Mouse (Mus musculus): ENCODE data around the gene Atn1.

Gene Atn1

DNA sequence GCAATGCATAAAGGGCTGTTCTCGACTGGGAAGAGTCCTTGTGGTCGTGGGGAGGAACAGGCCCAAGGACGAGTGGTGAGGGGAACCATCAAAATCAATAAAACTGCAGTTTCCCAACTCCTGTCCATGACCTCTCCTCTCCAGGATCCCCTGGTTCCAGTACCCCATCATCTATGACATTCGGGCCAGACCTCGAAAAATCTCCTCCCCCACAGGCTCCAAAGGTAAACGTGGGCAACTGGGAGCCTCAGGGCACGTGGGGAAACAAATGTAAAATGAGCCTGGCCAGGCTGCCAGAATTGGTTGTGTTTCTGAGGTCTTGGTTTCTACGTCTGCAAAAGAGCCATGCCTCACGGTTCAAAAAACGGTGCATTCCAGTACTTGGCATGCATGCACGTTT lies 43.4 kb downstream of the Atn1 start:
- intact Hi-C loops (cut with DNase I): loop anchor here (5.0 kb wide), 1 partner anchor 44 kb away; the partner anchor contains the start of genes Atn1 and Gm45234

GRCm38 (mm10) chr6:124711824-124712782 lies 44.2 kb downstream of the Atn1 start, which contains the start of the genes Emg1 and Phb2:
Gene Emg1 (minus strand): TSS chr6:124712178.
Gene Phb2 (plus strand): TSS chr6:124712336.
- intact Hi-C loops (cut with DNase I): loop anchor here (5.0 kb wide), 1 partner anchor 45 kb away; the partner anchor contains the start of genes Atn1 and Gm45234

- intact Hi-C loops (cut with DNase I): no loop called here
These were observed 47.9 kb downstream of the Atn1 start for GRCm38 (mm10) chr6:124708289-124708889.

DNA sequence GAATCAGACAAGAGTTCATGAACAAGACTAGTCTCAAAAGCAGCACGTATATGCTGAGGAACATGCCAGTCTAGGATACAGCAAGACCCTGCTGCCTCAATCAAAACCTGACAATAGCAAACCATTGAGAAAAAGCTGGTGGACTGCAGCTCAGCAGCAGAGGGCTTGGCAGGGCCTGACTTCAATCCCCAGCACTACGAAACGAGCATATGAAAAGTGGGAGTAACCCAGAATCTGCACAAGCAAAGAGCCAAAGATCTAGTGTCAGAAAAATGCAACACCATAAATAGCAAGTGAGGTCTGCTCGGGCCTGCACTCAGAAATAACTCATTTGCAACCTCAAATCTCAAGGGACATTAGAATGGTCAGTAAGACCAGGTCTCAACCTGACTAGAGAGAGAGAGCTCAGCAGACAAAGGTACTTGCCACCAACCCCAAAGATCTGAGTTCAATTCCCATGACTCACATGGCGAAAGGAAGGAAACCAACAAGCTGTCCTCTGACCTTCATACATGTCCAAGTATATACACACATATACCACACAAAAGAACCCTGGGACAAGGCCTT lies 50.2 kb downstream of the Atn1 start:
- intact Hi-C loops (cut with DNase I): no loop called here

- intact Hi-C loops (cut with DNase I): loop anchor here (5.0 kb wide), 1 partner anchor 42 kb away; the partner anchor contains the start of gene Lpcat3
These were observed 51.9 kb downstream of the Atn1 start for GRCm38 (mm10) chr6:124704417-124704816.

DNA sequence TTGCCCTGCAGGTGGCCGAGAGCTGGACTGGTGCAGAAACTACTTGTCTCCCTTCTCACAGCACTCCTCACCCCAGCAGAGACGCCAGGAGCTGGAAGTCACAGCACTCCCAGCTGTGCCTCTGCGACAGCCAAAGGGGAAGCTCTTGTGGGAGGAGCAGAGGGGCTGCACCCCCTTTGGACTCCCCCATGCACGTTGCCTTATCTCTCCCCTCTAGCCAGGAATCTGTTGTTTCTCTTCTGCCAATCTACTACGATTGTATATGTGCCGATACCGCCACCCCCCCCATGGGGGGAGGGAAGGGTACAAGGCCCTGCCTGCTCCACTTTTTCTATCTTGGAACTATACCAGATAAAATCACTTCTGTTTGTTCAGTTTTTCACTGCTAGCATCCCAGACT lies 52.5 kb downstream of the Atn1 start:
- intact Hi-C loops (cut with DNase I): loop anchor here (5.0 kb wide), 1 partner anchor 41 kb away; the partner anchor contains the start of gene Lpcat3

GRCm38 (mm10) chr6:124702784-124703103 lies 53.6 kb downstream of the Atn1 start:
- intact Hi-C loops (cut with DNase I): loop anchor here (5.0 kb wide), 1 partner anchor 40 kb away; the partner anchor contains the start of gene Lpcat3

DNA sequence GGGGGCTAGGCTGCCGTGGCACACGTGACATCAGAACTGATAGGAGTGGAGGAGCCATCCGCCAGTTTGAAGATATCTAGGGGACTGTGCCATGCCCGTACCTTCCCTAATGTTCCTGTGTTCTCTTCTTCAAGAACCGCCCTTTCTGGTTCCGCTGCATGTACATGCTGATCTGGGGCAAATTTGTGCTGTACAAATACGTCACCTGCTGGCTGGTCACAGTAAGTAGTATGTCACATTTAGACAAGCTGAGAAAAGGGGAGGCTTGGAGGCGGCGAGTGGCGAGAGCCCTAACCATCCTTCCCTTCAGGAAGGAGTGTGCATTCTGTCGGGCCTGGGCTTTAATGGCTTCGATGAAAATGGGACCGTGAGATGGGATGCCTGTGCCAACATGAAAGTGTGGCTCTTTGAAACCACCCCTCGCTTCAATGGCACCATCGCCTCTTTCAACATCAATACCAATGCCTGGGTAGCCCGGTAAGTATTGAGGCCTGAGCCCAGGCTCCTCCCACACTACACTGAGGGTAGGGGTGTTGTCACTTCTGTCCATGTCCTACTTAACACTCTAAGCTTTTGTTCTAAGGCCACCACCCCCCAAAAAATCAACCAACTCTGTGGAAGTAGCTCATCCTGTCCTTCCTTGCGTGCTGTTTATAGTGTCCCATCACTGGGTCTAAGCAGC lies 54.1 kb downstream of the Atn1 start:
- intact Hi-C loops (cut with DNase I): loop anchor here (5.0 kb wide), 1 partner anchor 40 kb away; the partner anchor contains the start of gene Lpcat3

- intact Hi-C loops (cut with DNase I): loop anchor here (5.0 kb wide), 1 partner anchor 39 kb away; the partner anchor contains the start of gene Lpcat3
These were observed 55.0 kb downstream of the Atn1 start for GRCm38 (mm10) chr6:124701338-124701737.

GRCm38 (mm10) chr6:124699962-124700610 lies 56.2 kb downstream of the Atn1 start:
- intact Hi-C loops (cut with DNase I): loop anchor here (5.0 kb wide), 1 partner anchor 38 kb away; the partner anchor contains the start of gene Lpcat3

GRCm38 (mm10) chr6:124699366-124699765 lies 57.0 kb downstream of the Atn1 start:
- intact Hi-C loops (cut with DNase I): no loop called here

- intact Hi-C loops (cut with DNase I): no loop called here
These were observed 57.6 kb downstream of the Atn1 start for GRCm38 (mm10) chr6:124698751-124699150.

- intact Hi-C loops (cut with DNase I): no loop called here
These were observed 59.7 kb downstream of the Atn1 start for GRCm38 (mm10) chr6:124696441-124697150.

- intact Hi-C loops (cut with DNase I): no loop called here
These were observed 62.0 kb downstream of the Atn1 start for GRCm38 (mm10) chr6:124694166-124694955.

DNA sequence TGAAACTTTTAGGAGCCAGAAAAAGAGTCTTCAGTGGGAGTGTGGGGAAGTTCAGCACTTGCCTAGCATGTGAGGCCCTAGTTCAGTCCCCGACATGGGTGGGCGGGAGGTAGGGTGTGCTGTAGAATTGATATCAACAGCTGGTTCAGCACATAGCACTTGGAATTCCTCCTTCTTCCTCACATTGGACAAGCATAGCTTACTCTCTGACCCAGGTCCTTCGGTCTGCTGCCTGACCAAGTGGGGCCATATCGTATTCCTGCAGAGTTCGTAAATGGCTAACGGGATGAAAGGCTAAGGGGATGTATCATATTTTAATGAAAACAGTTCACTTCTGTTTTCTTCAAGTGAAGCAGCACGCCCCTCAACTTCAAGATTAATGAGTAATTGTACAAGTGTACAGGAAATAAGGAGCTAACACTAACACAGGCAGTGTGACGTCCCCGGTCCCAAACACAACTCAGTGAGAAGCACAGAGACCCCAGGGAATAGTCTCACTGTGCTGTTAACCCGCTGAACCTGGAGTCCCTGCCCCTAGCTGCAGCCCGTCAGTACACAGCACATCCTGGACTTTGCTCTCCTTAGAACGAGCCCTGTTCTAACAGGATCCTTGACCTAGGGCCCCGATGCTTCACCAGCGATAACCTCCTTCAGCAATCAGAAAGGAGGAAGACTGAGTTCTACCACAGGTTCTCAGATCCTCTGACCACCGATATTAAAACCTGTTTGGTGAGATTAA lies 62.9 kb downstream of the Atn1 start:
- intact Hi-C loops (cut with DNase I): no loop called here
